Mouse (Mus musculus): ENCODE measurements around the gene Desi1. TPM values are rescaled to one million over a fixed set of nuclear protein-coding genes. Genes with fewer than 3 reads are reported as not detected.

Desi1 gene
- 23.0 and 26.8 TPM in 2 replicates for polyA plus RNA-seq (2014; fragmentation: Nextera tagmentation; extraction: Ambion mirVana)

DNA sequence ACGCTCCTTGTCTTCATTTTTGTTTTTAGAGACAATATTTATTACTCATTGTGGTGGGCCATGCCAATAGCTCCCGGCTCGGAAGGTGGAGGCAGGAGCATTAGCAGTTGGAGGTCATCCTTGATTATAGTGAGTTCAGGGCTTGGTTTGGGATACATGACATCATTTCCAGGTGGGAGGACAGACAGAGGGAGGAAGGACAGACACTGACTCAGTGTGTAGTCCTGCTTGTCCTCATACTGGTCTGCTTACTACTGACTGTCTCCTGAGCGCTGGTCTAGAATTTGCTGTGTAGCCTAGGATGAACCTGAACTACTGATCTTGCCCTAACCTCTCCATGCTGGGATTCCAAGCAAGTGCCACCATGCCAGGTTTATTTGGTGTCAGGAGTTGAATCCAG, at the start of gene Desi1:
TSS of gene Desi1 (minus strand) at position 101 of the 400 bp plus-strand sequence.
- no peaks in the 10 kb centered on the region for H3K4me1 ChIP-seq (ENCODE audit: insufficient read depth)
- no peaks in the 10 kb centered on the region for H3K9me3 ChIP-seq (ENCODE audit: low read depth, low read length)
- no peak within 1 kb of the TSS for H3K4me3 ChIP-seq (ENCODE audit: low read depth, low read length)
- DNase-seq (no peak), ATAC-seq (ENCODE audit: insufficient read depth) (no peak)
- H3K36me3 ChIP-seq (ENCODE audit: insufficient read depth): peaks cover 79% of the 10 kb centered on the region
- no peak within 1 kb of the TSS for H3K9ac ChIP-seq
- TF ChIP-seq CTCF (IDR thresholded peaks at IDR 0.05; ENCODE audit: low read depth): no peak
- H3K27ac ChIP-seq (ENCODE audit: low read depth): no peak within 1 kb of the TSS
- H3K27me3 ChIP-seq (ENCODE audit: insufficient read depth, low read length): no peaks in the 10 kb centered on the region
- 86% methylated on average over 4 of the region's 4 CpGs for WGBS
- no peak within 1 kb of the TSS for H3K4me2 ChIP-seq

DNA sequence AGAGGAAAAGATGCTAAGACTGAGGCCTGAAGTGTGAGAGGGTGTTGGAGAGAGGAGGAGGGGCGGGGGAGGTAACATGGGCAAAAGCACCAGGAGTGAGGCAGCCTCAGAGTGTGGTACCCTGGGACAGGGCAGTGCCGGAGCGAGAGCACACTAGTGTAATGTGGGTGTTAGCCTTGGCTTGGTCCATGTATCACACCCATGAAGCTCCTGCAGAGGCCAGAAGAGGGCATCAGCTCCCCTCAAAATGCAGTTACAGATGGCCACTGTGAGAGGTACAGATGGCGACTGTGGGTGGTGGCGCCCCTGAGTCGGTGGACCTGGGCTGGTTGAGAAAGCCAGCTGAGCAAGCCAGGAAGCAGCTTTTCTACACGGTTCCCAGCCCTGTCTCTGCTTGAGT, 47.5 kb upstream of the Desi1 start:
- TF ChIP-seq CTCF (IDR thresholded peaks at IDR 0.05; ENCODE audit: low read depth): peak; percentile 44; the same call in 1 of the 2 replicates
- Histone ChIP-seq H3K9ac (no peak overlapping the region), H3K27me3 (ENCODE audit: insufficient read depth, low read length) (no peaks in the 10 kb centered on the region), H3K4me1 (ENCODE audit: insufficient read depth) (no peaks in the 10 kb centered on the region), H3K4me2 (no peak overlapping the region), H3K4me3 (ENCODE audit: low read depth, low read length) (no peak overlapping the region), H3K27ac (ENCODE audit: low read depth) (no peak overlapping the region), H3K9me3 (ENCODE audit: low read depth, low read length) (no peaks in the 10 kb centered on the region), H3K36me3 (ENCODE audit: insufficient read depth) (no peaks in the 10 kb centered on the region)
- DNase-seq: peak; percentile 32
- 30% methylated on average over 7 of the region's 7 CpGs for WGBS
- no peak for ATAC-seq (ENCODE audit: insufficient read depth)

DNA sequence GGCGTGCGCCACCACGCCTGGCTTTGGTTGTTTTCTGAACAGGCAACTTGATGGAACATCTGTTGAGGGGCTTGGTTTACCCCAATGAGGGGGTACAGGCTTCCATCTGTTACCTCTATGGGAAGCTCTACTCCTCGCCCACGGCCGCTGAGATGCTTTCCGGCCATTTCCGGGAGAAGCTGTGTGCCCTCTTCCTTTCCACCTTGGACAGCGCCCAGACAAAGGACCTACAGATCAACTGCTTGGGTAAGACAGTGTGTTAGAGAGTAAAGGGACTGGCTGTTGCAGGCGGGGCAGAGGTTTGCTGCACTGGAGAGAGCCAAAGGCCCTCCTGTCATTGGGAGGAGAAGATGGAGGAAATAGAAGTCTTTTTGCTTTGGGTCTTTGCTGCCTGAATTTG, 46.2 kb upstream of the Desi1 start:
- Histone ChIP-seq H3K4me1 (ENCODE audit: insufficient read depth) (no peaks in the 10 kb centered on the region), H3K27ac (ENCODE audit: low read depth) (no peak overlapping the region), H3K4me3 (ENCODE audit: low read depth, low read length) (no peak overlapping the region), H3K27me3 (ENCODE audit: insufficient read depth, low read length) (no peaks in the 10 kb centered on the region), H3K36me3 (ENCODE audit: insufficient read depth) (no peaks in the 10 kb centered on the region), H3K9ac (no peak overlapping the region), H3K9me3 (ENCODE audit: low read depth, low read length) (no peaks in the 10 kb centered on the region), H3K4me2 (no peak overlapping the region)
- no peak for TF ChIP-seq CTCF (IDR thresholded peaks at IDR 0.05; ENCODE audit: low read depth)
- 46% methylated on average over 10 of the region's 10 CpGs for WGBS
- ATAC-seq (ENCODE audit: insufficient read depth) (no peak), DNase-seq (peak; percentile 56)

DNA sequence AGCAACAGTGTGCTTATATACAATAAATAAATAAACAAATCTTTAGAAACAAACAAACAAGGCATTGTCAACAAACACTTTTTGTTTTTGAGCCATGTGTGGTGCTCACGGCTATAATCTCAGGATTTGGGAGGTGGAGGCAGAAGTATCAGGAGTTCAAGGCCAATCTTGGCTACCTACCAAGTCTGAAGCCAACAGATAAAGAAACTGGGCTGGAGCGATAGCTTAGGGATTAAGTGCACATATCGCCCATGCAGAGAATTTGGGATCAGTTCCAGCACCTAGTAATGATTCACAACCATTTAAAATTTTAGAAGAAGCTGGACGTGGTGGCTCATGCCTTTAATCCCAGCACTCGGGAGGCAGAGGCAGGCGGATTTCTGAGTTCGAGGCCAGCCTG, 39.8 kb upstream of the Desi1 start:
- H3K4me1 ChIP-seq (ENCODE audit: insufficient read depth): no peaks in the 10 kb centered on the region
- no peak for TF ChIP-seq CTCF (IDR thresholded peaks at IDR 0.05; ENCODE audit: low read depth)
- no peak for DNase-seq
- H3K4me2 ChIP-seq: no peak overlapping the region
- WGBS: 79% methylated on average over 7 of the region's 7 CpGs
- no peak for ATAC-seq (ENCODE audit: insufficient read depth)
- no peaks in the 10 kb centered on the region for H3K9me3 ChIP-seq (ENCODE audit: low read depth, low read length)
- peaks cover 29% of the 10 kb centered on the region for H3K27me3 ChIP-seq (ENCODE audit: insufficient read depth, low read length)
- no peak overlapping the region for H3K9ac ChIP-seq
- no peak overlapping the region for H3K27ac ChIP-seq (ENCODE audit: low read depth)
- no peaks in the 10 kb centered on the region for H3K36me3 ChIP-seq (ENCODE audit: insufficient read depth)
- H3K4me3 ChIP-seq (ENCODE audit: low read depth, low read length): no peak overlapping the region

DNA sequence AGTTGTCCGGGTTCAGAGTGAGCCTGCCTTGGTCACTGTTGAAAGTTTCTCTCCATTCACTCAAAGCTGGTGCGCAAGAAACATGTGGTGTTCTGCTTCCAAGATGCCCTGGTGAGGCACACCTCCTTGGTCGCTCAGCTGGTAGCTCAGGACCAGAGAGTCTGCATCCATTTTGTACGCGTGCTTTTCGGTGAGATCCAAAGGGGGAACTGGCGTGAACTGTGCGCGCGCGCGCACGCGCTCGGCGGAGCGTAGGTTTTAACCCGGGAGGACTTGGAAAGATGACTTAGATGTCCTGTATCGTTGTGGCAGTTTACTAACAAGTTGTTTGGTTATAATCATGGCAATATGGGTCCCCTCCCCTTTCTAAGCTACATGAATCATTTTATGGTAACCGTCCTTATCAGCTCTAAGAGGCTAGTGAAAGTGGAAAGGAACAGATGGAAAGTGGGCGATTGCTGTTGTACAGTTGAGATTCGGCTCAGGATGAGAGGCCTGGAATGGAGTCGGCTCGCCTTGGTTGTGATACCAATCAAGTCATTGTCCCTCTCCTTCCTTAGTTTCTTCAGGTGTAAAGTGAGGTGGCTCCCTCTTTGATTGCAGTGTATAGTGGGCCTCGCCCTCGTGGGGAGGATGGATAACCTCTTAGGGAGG, 38.3 kb upstream of the Desi1 start:
- ATAC-seq (ENCODE audit: insufficient read depth) (no peak), DNase-seq (no peak)
- Histone ChIP-seq H3K9ac (no peak overlapping the region), H3K9me3 (ENCODE audit: low read depth, low read length) (no peaks in the 10 kb centered on the region), H3K4me3 (ENCODE audit: low read depth, low read length) (no peak overlapping the region), H3K27me3 (ENCODE audit: insufficient read depth, low read length) (peaks cover 34% of the 10 kb centered on the region), H3K27ac (ENCODE audit: low read depth) (no peak overlapping the region), H3K4me2 (no peak overlapping the region), H3K4me1 (ENCODE audit: insufficient read depth) (no peaks in the 10 kb centered on the region), H3K36me3 (ENCODE audit: insufficient read depth) (no peaks in the 10 kb centered on the region)
- no peak for TF ChIP-seq CTCF (IDR thresholded peaks at IDR 0.05; ENCODE audit: low read depth)
- WGBS: 88% methylated on average over 26 of the region's 26 CpGs

DNA sequence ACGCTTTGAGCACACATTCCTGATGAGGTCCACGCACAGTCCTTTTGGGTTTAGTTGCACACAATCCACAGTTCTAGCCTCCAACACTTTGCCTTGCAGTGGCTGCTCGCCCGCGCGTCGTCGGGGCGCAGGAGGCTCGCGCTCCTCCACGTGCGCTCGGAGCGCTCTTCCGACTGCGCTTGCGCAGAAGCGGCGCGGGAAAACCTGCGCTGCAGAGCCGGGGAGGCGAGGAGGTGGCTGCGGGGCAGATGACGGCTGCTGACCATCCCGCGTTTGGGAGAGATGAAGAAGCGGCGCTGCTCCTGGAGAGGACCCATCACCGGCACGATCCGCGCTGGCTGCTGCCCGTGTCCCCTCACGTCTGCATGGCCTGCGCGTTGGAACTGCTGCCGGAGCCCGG, 36.2 kb upstream of the Desi1 start, which contains the start of gene Mei1:
TSS of gene Mei1 (plus strand) at position 99 of the 400 bp plus-strand sequence.
- Histone ChIP-seq H3K4me3 (ENCODE audit: low read depth, low read length) (peak within 1 kb of the TSS; percentile 10; the same call in 1 of the 2 replicates), H3K9ac (no peak within 1 kb of the TSS), H3K27me3 (ENCODE audit: insufficient read depth, low read length) (peaks cover 39% of the 10 kb centered on the region), H3K9me3 (ENCODE audit: low read depth, low read length) (no peaks in the 10 kb centered on the region), H3K4me1 (ENCODE audit: insufficient read depth) (no peaks in the 10 kb centered on the region), H3K4me2 (peak within 1 kb of the TSS; percentile 44), H3K27ac (ENCODE audit: low read depth) (no peak within 1 kb of the TSS), H3K36me3 (ENCODE audit: insufficient read depth) (no peaks in the 10 kb centered on the region)
- no peak for TF ChIP-seq CTCF (IDR thresholded peaks at IDR 0.05; ENCODE audit: low read depth)
- WGBS: 16% methylated on average over 40 of the region's 40 CpGs
- ATAC-seq (ENCODE audit: insufficient read depth) (no peak), DNase-seq (peak; percentile 29)

DNA sequence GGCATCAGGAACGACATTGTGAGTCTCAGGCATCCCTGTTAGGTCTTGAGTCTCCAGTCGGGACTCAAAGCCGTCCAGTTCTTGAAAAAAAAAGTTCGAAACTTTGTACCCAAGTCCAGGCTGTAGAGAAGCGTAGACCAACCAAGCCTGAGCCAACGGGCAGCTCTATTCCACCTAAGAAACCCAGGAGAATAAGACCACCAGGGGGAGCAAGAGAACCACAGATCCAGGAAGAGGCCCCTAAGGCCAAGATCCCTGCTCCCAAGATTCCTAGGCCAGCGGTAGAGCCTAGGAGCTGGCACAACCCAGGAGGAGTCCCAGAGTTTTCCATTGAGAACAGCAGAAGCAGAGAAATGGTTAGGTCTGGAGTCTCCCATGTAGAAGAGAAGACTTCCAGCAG, 31.8 kb upstream of the Desi1 start:
- no peaks in the 10 kb centered on the region for H3K9me3 ChIP-seq (ENCODE audit: low read depth, low read length)
- peak; percentile 86 for TF ChIP-seq CTCF (IDR thresholded peaks at IDR 0.05; ENCODE audit: low read depth)
- H3K9ac ChIP-seq: no peak overlapping the region
- ATAC-seq (ENCODE audit: insufficient read depth) (0 out of 2 replicates have a peak, but pooled peaks have one; percentile 21), DNase-seq (peak; percentile 95)
- 17% methylated on average over 7 of the region's 7 CpGs for WGBS
- H3K36me3 ChIP-seq (ENCODE audit: insufficient read depth): no peaks in the 10 kb centered on the region
- H3K27ac ChIP-seq (ENCODE audit: low read depth): no peak overlapping the region
- H3K4me1 ChIP-seq (ENCODE audit: insufficient read depth): no peaks in the 10 kb centered on the region
- peaks cover 33% of the 10 kb centered on the region for H3K27me3 ChIP-seq (ENCODE audit: insufficient read depth, low read length)
- H3K4me3 ChIP-seq (ENCODE audit: low read depth, low read length): no peak overlapping the region
- no peak overlapping the region for H3K4me2 ChIP-seq

All from lung, embryonic 14.5 days (tissue).